Mouse (Mus musculus): ENCODE results near the gene Igfbp4.

The Igfbp4 gene

DNA sequence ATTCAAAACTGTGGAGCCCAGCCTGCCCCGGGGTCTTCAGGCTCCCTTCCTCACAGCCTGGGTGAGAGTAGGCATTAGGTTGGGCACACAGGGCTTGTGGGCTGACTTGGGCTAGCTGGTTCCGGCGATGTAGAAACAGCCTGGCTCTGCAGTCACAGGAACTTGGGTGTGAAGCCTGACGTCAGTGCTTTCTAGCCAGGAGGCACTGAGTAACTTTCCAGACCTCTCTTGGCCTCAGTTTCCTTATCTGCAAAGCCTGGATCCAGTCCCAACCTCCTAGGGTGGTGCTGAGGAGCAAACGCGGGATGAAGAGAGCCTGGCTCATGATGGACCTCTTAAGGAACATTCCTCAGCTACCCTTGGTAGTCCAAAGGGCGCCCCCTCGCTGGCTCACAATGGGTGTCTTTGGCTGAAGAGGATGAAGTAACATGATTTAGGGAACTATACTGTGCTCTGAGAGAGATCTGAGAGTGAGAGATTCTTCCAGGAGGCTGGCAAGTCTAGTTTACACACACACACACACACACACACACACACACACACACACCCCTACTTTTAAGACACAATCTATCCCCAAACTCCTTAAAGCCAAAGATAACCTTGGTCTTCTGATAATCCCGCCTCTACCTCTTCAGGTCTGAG is 40.0 kb downstream of the Igfbp4 start:
- DNase-seq (ENCODE audit: low read depth): no peak

DNA sequence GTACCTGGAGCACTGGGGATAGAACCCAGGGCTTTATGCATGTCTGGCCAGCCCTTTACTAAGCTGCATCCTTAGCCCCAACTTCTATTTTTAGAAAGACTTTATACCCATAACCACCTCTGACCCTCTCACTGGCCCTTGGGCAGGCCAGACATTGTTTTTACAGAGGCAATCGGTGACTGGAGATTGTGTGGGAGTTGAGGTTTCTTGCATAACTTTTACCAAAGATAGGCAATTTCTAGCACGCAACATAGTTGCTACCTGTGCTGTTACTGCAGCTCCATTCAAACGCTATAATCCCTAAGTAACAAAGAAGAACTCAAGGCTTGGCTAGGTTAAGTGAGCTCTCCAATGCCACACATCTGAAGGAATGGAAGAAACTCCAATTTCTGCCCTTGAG is 40.5 kb downstream of the Igfbp4 start:
- peak; percentile 50 for DNase-seq (ENCODE audit: low read depth)

DNA sequence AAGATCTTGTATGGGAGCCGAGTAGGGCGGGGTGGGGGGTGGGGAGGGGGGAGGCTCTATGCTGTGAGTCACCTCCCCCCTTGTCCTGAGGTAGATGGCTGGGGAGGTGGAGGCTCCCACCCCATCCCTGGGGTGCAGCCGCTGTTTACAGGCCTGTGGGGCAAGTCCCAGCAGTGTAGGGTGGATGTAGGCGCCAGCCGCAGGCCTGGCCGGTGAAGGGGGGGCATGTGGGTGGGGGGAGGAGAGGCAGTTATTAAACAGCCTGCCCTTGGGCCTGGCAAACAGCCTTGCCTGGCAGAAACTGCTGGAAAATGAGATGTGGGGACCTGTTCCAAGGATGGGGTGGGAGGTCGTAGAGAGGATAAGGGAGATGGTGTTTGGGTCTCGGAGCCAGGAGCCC is 41.1 kb downstream of the Igfbp4 start:
- no peak for DNase-seq (ENCODE audit: low read depth)

DNA sequence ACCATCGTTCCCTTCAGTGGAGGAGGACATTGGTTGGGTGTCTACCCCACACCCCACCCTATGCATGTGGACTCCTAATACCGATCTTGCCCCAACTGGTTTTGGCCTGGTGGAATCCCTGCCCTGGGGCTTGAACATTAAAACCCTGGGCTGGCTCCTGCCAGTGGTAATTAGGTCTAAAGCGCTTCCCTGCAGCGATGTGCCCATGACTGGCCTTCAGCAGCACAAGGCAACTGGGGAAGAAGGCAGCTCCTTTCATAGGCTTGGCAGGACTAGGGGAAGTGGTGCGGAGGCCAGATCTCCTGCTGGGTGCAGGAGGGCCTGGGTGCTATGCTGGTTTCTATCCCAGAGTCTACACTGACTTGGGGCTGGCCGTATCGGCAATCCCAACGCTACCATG is 42.5 kb downstream of the Igfbp4 start:
- DNase-seq (ENCODE audit: low read depth): no peak

DNA sequence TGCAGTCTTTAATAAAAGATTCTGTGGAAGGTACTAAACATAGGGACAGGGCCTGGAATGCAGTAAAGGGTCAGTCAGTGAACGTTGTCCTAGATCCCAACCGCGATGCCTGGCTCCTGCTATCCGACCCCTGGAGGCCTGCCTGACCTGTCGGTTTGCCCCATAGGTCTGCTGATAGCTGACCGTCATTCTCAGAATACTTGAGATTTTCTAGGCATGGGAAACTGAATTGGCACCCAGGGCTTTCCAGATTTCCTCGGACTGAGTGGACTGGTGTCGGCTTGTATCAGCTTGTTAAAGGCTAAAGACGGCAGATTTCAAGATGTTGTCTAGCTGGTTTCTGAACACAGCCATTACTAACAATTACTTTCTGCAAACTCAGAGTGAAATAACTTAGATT is 43.3 kb downstream of the Igfbp4 start:
- DNase-seq (ENCODE audit: low read depth): no peak

DNA sequence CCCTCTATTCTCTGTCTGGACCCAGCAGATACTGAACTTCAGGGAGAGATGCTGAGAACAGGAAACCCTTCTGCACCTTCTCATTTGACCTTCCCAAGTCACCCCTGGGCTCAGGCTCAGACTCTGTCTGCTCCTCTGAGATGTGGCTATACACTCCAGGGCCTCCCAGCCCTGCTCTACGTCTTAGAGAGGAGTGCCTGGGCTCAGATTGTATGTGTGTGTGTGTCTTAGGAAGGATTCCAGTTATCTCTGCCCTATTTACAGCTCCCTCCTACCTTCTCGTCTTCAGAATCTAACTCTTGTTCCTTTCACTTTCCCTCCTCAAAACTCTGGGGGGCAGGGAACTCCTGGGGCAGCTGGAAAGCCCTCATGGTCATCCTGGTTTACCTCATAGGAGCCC is 47.4 kb downstream of the Igfbp4 start:
- no peak for DNase-seq (ENCODE audit: low read depth)

DNA sequence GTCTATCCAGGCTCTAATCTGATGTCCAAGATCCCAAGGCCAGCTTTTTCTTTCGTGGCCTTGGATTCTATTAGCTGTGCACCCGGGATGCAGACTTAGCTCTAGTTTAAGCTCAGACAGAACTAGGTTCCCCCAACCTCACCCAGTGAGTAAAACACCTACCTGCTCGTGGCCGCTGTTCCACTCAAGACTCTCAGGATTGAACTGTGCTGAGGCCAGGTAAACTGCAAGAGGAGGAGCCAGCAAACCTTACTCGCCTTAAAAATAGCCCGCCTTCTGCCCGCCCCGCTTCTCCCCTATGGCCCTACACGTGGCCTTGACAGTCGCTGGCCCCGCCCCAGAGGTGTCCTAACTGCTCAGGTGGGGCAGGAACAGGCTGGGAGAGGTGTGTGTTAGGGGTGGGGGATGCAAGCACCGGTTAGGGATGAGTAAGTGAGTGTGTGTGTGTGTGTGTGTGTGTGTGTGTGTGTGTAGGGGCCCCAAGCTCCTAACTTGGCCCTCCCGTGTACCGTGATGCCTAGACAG is 48.1 kb downstream of the Igfbp4 start, which contains the start of gene Tns4:
Tns4 (minus strand) TSS at position 230 of the 525 bp plus-strand sequence.
- DNase-seq (ENCODE audit: low read depth): no peak

DNA sequence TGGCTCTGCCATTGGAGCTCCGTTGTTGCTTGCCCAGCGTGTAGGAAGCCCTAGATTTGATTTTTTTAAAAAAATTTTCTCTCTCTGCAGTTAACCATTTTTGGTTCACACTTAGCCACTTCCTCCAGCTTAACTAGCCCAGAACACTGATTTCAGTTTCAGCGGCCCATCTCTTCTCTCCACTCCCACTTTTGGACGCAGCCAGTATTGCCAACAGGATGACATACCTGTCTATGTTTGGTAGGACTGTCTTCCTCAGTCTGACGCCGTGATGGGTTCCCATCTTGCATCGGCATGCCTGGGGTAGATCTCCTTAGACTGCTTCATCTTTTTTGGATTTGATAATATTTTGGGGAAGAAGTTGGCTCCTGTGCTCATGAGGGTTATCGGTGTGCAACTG is 49.3 kb downstream of the Igfbp4 start:
- DNase-seq (ENCODE audit: low read depth): no peak

DNA sequence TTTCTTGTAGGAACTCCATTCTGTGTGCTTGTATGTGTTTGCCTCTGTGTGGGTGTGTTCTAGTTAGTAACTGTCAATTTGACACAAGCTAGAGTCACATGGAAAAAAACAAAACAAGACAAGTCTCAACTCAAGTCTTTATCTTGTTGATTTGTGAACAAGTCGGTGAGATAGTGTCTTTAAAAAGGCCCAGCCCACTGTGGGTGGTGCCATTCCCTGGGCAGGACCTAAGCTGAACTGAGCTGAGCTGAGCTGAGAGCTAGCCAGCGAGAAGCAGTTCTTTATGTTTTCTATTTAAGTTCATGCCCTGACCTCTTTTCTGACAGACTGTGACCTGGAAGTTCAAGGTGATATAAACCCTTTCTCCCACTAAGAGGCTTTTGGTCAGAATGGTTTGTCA is 50.6 kb downstream of the Igfbp4 start:
- no peak for DNase-seq (ENCODE audit: low read depth)

DNA sequence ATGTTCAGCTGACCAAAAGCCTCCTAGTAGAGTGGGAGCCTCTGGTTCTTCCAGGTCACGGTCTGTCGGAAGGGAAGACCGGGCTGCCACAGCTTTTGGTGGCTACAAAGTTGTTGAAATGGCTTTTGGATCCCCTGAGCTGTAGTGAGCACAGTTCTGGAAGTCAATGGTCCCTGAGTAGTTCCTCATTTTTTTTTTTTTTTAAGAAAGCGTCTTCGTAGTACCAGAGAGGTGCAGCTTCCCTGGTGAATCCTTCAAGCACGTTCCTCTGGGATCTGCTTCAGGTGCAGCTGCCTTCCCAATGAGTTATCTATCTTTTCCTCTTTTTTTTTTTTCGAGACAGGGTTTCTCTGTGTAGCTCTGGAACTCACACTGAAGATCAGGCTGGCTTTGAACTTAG is 52.7 kb downstream of the Igfbp4 start:
- DNase-seq (ENCODE audit: low read depth): no peak

DNA sequence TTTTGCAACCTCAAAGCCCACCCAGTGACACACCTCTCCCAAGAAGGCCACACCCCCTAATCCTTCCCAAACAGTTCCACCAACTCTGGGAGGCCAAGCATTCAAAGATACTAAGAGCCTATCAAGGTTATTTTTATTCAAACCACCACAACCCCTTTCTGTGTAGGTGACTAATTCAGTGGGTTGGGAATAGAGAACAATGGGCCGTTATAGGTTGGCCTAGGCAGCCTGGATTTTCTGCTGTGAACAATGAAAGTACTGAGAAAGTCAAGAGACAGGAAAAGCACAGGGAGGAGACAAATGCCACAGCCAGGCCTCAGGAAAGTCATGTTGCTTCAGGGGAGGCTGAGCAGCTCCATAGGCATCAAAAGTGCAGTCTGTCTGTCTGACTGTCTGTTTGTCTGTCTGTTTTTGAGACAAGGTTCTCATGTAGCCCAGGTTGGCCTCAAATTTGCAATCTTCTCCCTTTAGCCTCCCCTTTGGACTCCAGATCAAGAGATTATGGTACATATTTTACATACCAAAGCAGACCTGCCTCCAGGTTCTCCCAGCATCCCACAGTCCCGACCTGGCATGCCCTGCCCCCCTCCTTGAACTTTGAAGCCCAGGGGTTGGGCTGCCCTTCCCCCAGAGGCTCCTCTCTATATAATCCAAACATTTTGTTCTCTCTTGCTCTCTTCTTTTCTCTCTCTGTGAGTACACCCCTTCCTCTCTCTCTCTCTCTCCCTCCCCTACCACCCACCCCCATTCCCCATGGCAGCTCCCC is 54.0 kb downstream of the Igfbp4 start:
- DNase-seq (ENCODE audit: low read depth): no peak

DNA sequence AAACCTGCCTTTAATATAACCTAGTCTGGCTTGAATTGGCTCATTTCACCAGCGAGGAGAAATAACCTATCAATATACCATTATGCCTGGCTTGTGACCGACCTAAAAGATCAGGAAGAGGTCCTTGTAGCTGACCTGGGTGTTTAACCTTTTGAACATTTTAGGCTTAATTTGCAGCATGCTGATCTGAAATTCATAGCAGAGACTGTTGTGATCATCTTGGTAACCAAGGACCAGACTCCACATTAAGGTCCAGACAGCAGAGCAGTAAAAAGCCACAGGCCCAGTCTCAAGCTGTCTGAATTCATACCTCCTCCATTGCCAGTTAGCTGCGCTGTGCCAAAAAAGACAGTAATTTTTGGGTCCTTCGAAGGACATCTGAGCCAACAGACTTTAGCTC is 54.7 kb downstream of the Igfbp4 start:
- DNase-seq (ENCODE audit: low read depth): no peak

DNA sequence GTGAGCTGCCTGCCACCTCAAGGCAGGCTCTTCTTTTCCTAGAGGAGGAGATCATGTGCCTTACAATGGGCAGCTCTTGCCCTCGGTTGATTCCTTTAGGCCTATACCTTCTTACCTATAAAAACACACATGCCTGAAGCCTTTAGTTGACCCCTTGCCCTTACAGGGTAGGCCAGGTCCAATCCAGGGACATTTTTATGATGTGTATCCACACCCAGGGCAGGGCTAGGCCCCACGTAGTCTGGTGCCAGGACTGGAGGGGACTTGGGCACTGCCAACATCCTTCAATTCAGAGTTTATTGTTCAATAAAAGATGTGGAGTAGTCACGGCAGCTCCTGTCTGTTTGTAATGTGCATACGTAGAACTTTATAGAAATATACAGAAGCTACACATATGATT is 55.4 kb downstream of the Igfbp4 start:
- no peak for DNase-seq (ENCODE audit: low read depth)

DNA sequence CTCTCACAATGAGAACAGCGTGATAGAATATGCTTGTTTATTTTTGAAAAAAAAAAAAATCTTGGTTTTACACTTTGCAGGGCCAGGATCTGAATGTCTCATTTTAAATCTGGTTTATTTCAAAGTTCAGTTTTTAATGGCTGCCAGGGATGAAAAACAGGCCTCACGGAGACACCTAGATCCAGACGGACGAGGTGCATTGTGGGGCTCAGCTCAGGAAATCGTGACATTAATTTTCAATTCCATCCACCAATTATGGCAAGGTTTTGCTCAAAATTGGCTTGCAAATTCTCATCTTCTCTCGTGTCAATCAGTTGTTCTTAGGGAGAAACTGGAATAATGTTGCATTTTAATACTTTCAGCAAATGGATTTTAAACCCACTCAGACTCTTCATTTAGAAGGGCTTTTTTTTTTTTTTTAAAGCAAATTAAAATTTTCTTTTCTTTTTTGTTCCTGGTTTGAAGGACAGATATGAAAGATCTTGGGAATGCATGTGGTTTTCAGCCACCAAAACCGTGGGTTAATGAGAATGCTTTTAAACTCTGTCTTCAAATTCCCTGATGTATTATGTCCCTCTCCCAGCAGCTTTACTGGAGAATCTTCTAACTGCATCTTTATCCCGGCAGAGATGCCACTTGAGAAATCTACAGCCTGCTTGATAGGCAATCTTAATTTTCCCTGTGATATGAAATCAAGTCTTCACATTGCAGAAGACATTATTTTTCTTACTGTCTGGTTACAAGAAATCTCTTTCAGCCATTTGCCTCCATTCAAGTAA is 56.1 kb downstream of the Igfbp4 start:
- DNase-seq (ENCODE audit: low read depth): no peak

DNA sequence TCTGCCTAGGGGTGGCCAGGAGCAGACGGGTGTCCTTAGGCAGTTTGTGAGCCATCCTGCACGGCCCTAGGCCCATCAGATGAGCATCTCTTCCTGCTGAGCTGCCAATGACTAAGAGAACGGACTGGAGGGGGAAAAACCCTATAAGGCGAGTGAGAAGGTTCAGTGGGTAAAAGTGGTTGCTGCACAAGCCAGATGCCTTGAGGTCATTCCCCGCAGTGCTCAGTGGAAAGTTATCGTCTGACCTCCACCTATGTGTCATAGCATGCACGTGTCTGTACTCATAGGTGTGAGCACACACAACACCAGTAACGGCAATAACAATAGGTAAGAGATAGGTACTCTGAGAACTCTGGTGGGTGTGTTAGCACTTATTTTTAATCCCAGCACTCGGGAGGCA is 57.9 kb downstream of the Igfbp4 start:
- no peak for DNase-seq (ENCODE audit: low read depth)

DNA sequence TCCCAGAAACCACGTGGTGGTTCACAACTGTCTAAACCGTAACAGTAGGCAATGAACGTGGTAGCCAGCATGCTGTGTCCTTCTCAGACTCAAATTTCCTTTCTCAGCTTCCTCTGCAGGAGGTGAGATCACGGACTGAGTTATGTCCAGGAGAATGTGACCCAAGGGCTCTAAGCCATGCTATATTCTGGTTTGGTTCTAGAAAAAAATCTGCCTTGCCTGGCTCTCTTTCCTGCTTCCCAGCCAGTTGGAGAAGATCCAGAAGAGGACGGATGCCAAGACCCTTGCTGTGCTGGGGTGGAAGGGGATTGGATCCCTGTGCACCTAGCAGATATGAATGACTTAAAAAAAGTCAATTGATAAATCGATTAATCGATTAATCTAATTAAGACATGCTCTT is 58.5 kb downstream of the Igfbp4 start:
- peak; percentile 62 for DNase-seq (ENCODE audit: low read depth)

DNA sequence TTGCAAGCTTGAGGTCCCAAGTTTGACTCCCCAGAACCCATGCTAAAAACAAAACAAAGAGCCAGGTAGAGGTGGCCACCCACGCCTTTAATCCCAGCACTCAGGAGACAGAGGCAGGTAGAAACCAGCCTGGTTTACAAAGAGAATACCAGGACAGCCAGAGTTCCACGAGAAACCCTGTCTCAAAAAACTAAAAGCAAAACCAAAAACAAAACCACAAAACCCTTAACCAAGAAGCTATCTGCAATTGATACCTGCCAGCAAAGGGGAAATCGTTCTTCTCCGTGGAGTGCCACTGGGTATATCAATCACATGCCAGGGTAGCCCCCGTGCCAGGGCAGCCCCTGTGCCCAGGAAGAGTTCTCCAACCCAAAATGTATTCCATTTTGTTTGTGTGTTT is 59.2 kb downstream of the Igfbp4 start:
- DNase-seq (ENCODE audit: low read depth): no peak

DNA sequence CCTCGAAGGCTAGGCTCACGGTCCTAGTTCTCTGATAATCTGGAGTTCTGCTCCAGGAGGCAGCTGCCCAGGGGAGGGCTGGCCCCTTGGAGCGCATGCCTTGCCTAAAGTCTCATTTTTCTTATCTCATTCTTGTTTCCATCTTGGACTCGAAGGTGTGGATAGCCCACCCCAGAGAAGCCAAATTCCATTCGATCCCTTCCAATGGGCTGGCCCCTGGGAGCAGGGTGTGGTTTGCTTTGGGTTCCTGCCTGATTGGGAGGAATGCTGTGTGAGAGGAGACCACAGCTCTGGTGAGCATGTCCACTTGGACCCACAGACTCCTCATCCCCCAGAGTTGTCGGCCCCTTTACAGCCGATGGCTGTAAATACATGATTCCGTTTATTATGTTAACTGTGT is 60.6 kb downstream of the Igfbp4 start:
- no peak for DNase-seq (ENCODE audit: low read depth)

DNA sequence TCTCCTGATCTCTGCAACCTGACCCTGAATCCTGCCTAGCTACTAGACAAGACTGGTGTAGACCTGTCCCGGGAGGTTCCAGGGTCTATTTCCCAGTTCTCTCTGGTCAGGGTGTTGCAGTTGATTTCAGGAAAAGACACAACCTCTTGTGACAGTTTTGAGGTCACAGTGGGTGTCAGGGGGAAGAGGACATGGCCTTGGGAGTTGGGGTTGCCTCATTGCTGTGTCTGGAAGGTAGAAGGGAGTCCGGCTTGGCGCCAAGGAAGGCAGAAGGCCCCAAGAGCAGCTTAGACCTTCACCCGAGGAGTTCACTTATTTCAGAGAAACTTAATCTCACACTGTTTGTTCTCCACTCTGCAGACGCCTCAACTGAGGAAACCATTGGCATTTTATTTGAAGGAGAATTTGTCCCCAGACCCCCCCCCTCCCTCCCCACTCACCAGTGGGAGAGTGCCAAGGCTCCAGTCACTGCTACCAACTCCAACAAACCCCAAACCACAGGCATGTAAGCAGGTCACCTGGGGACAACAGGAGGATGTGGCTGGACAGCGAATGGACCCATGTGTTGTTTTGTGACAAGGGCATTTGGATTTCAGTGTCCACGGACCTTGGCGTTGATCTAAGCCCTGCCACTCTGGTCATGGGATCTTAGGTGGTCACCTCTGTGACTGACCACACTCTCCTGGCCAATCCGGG is 61.7 kb downstream of the Igfbp4 start:
- no peak for DNase-seq (ENCODE audit: low read depth)

All from fibroblast of lung, adult 2 months (primary cell).